Mouse (Mus musculus): ENCODE measurements around the gene Vmn1r23.
"Not testable (repeated sequence)": the region's sequence is repeated elsewhere in the genome, so short reads cannot be mapped to it uniquely, and the experiment has no call there.

The Vmn1r23 gene

GRCm38 (mm10) chr6:57926738-57927137 lies at the start of gene Vmn1r23:
Vmn1r23 (minus strand) TSS chr6:57926838.
- DNase-seq, result no peak

DNA sequence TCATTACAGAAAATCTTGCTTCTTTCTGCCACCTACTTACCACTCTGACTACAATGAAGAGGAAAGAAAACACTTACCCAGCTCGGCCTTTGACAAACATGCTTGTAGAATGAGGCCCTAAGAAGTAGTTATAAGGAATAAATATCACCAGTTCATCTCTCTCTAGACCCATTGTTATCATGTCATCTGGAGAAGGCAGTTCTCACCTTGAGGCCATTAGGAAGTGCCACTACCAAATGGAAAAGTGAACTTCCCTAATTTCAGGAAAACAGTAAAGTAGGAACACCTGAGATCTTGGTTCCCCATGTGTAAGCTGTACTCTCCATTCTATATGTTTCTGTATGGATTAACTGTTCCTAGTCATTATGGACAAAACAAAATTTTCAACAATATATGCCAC lies 34.8 kb upstream of the Vmn1r23 start, which contains the start of gene Vmn1r24:
Vmn1r24 (minus strand) TSS at position 101 of the 400 bp plus-strand sequence.
- not testable (repeated sequence) for DNase-seq

- no peak for DNase-seq
Measured at GRCm38 (mm10) chr6:57907928-57908327, 18.7 kb downstream of the Vmn1r23 start, which contains the start of gene Vmn1r22. Vmn1r22 (minus strand) TSS chr6:57908028.
